Mouse (Mus musculus): Measurements from ENCODE around the gene Baiap2l1.

DNA sequence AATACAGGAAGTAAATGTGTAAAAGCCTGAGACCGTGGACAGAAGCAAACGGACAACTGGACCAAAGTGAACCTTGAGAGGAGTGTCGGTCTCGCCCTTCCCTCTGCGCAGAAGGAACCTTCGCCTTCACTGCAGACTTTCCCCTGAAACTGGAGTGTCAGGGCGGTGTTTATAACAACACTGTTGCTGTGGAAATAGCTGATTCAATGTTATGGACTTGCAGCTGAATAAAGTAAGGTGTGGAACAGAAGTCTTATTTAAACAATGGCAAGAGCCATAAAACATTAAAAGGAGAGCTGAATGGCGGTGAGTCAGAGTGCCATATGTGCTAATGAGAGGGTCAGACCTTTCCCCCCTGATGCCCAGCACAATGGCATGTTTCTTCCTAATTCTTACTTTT, 40.5 kb downstream of the Baiap2l1 start:
- no peak for TF ChIP-seq CTCF (IDR thresholded peaks at IDR 0.05; ENCODE audit: borderline replicate concordance, insufficient read depth, low read length)
- no peak for TF ChIP-seq POLR2A (IDR thresholded peaks at IDR 0.05; ENCODE audit: low read depth, low read length)
